Mouse (Mus musculus) CH12.LX (cell line): Measurements from ENCODE around the gene Pitpnm3.

ENCODE experiments used
- CTCF ChIP-seq, 2 experiments: IDR thresholded peaks in 1 of 2; conservative IDR thresholded peaks in 1 of 2; 2 replicates each; pipeline ENCODE4 v1.5.1; 2011 to 2012; ENCODE audit warnings: low read depth in 2 of 2, low read length in 2 of 2, improper control_type of control experiment in 1 of 2, inconsistent platforms in 1 of 2, mild to moderate bottlenecking in 1 of 2, moderate library complexity in 1 of 2
- EP300 ChIP-seq: IDR thresholded peaks from 2 replicates; pipeline ENCODE4 v1.6.1; 2011; ENCODE audit warnings: low read length, improper control_type of control experiment
- MAFK ChIP-seq: IDR thresholded peaks from 2 replicates; pipeline ENCODE4 v1.6.1; 2011; ENCODE audit warnings: low read length, improper control_type of control experiment; ENCODE audit not compliant: insufficient replicate concordance
- NELFE ChIP-seq: IDR thresholded peaks from 2 replicates; pipeline ENCODE4 v1.6.1; 2011; ENCODE audit warnings: low read depth, low read length, improper control_type of control experiment
- POLR2A ChIP-seq: IDR thresholded peaks from 2 replicates; pipeline ENCODE4 v1.6.1; 2011; ENCODE audit warnings: low read depth, mild to moderate bottlenecking, improper control_type of control experiment, low read length
- POLR2AphosphoS2 ChIP-seq: IDR thresholded peaks from 2 replicates; pipeline ENCODE4 v1.6.1; 2011; ENCODE audit warnings: low read depth, low read length, improper control_type of control experiment
- RCOR1 ChIP-seq: conservative IDR thresholded peaks from 2 replicates; pipeline ENCODE4 v1.6.1; 2012; ENCODE audit warnings: low read depth, mild to moderate bottlenecking, inconsistent platforms, low read length, improper control_type of control experiment
- TBP ChIP-seq: conservative IDR thresholded peaks from 2 replicates; pipeline ENCODE4 v1.6.1; 2011; ENCODE audit warnings: low read depth, low read length, improper control_type of control experiment
- ZKSCAN1 ChIP-seq: IDR thresholded peaks from 2 replicates; pipeline ENCODE4 v1.6.1; 2012; ENCODE audit warnings: low read depth, inconsistent platforms, low read length, improper control_type of control experiment, borderline replicate concordance
- ZNF384 ChIP-seq: IDR thresholded peaks from 2 replicates; pipeline ENCODE4 v1.6.1; 2012; ENCODE audit warnings: low read depth, low read length, improper control_type of control experiment, inconsistent platforms

GRCm38 (mm10) chr11:72147910-72148309 lies 12.3 kb upstream of the Pitpnm3 start:
- TF ChIP-seq CTCF (conservative IDR thresholded peaks at IDR 0.05 in 1 of 2, IDR thresholded peaks at IDR 0.05 in 1 of 2; ENCODE audit: low read depth in 2 of 2, low read length in 2 of 2): no peak
- no peak for TF ChIP-seq POLR2A
- TF ChIP-seq NELFE: no peak
- no peak for TF ChIP-seq EP300
- TF ChIP-seq POLR2AphosphoS2: no peak
- TF ChIP-seq TBP: no peak
- no peak for TF ChIP-seq RCOR1
- TF ChIP-seq ZKSCAN1: no peak
- no peak for TF ChIP-seq ZNF384
- no peak for TF ChIP-seq MAFK
